Mouse (Mus musculus): ENCODE measurements at regions not wholly inside any gene's neighbourhood (a gene's known extent, or its start where the extent isn't known, plus 50 kb on each side); places are given as distances from the start of the nearest gene placed in this dataset.

- no peak for DNase-seq (ENCODE audit: low spot score in 2 of 2)
- intact Hi-C loops (cut with DNase I): no loop called here
Measured at GRCm38 (mm10) chr5:28630186-28630585, 163.1 kb upstream of the Shh start.

- DNase-seq (ENCODE audit: low spot score in 2 of 2): peak in 1 of 2 experiments; percentile 23
- intact Hi-C loops (cut with DNase I): no loop called here
Measured at GRCm38 (mm10) chr5:28611885-28612284, 144.8 kb upstream of the Shh start.

- DNase-seq (ENCODE audit: low spot score in 2 of 2): no peak
- intact Hi-C loops (cut with DNase I): no loop called here
Measured at GRCm38 (mm10) chr5:28596537-28597314, 129.7 kb upstream of the Shh start.

GRCm38 (mm10) chr5:28571347-28571998 is 104.4 kb upstream of the Shh start:
- intact Hi-C loops (cut with DNase I): no loop called here
- no peak for DNase-seq (ENCODE audit: low spot score in 2 of 2)

GRCm38 (mm10) chr5:28568417-28568816 is 101.4 kb upstream of the Shh start:
- DNase-seq (ENCODE audit: low spot score in 2 of 2): no peak
- intact Hi-C loops (cut with DNase I): no loop called here

- intact Hi-C loops (cut with DNase I): no loop called here
- DNase-seq (ENCODE audit: low spot score in 2 of 2): no peak
Measured at GRCm38 (mm10) chr5:28567341-28567905, 100.4 kb upstream of the Shh start.

- DNase-seq (ENCODE audit: low spot score in 2 of 2): no peak
- intact Hi-C loops (cut with DNase I): no loop called here
Measured at GRCm38 (mm10) chr5:28563401-28563800, 96.3 kb upstream of the Shh start.

GRCm38 (mm10) chr5:28562917-28563316 is 95.9 kb upstream of the Shh start:
- intact Hi-C loops (cut with DNase I): no loop called here
- no peak for DNase-seq (ENCODE audit: low spot score in 2 of 2)

GRCm38 (mm10) chr5:28553543-28553942 is 86.5 kb upstream of the Shh start:
- intact Hi-C loops (cut with DNase I): no loop called here
- DNase-seq (ENCODE audit: low spot score in 2 of 2): no peak

- no peak for DNase-seq (ENCODE audit: low spot score in 2 of 2)
- intact Hi-C loops (cut with DNase I): no loop called here
Measured at GRCm38 (mm10) chr5:28530202-28530855, 63.3 kb upstream of the Shh start.

GRCm38 (mm10) chr5:28526435-28526834 is 59.4 kb upstream of the Shh start:
- intact Hi-C loops (cut with DNase I): no loop called here
- DNase-seq (ENCODE audit: low spot score in 2 of 2): no peak

GRCm38 (mm10) chr5:28520800-28521707 is 54.0 kb upstream of the Shh start:
- intact Hi-C loops (cut with DNase I): no loop called here
- DNase-seq (ENCODE audit: low spot score in 2 of 2): peak; percentile 61 to 66

GRCm38 (mm10) chr5:28519059-28519543 is 52.0 kb upstream of the Shh start:
- DNase-seq (ENCODE audit: low spot score in 2 of 2): no peak
- intact Hi-C loops (cut with DNase I): no loop called here
